Mouse (Mus musculus) adrenal gland (tissue): ENCODE measurements around the gene Fzr1.

ENCODE experiments used
- intact Hi-C: fragments of 180-260 bp; cut with DNase I; formaldehyde crosslinking; loops from one replicate; pipeline ENCODE4 v1.15.1; 2025

Gene Fzr1

DNA sequence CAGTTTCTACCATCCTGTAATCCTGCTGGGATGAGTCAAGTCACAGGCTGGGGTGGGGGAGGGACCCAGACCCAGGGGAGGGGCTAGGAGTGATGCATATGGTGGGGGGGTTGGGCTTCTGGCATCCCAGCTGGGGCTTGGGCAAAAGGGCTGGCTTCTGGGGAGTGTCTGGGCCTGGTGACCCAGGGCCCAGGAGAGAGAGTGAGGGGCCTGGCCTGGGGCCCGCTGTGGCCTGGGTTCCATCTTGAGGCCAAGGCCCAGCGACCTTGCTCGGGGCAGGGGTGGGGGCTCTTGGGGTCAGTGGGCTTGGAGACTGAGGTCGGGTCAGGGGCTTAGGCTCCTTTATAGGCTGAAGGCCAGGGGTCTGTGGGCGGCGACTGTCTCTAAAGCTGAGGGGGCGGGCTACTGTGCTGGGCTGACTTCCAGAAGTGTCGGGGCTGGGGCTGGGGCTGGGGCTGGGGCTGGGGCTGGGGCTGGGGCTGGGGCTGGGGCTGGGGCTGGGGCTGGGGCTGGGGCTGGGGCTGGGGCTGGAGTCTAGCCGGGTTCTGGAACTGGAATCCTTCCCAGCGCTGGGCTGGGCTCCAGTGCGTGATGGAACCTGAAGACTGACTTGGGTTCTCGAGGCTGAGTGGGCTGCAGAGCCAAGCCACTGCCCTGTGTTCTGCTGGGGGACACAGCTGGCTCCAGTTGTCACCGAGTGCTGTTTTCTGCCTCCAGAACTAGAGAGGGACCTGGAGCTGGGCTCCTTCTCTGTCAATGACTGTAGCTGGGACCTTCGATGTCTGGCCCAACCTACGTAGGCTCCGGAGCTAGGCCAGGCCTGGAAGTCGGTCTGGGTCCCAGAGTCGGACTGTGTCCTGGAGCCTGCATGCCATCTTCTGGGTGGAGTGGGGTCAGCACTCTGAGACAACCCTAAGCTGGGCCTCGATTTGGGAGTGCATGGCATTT, 42.6 kb downstream of the Fzr1 start:
- intact Hi-C loops, result no loop called here

- intact Hi-C loops, result no loop called here
These were observed 44.0 kb downstream of the Fzr1 start for GRCm38 (mm10) chr10:81334324-81334723.

- intact Hi-C loops, result no loop called here
These were observed 46.0 kb downstream of the Fzr1 start for GRCm38 (mm10) chr10:81332277-81332676.

DNA sequence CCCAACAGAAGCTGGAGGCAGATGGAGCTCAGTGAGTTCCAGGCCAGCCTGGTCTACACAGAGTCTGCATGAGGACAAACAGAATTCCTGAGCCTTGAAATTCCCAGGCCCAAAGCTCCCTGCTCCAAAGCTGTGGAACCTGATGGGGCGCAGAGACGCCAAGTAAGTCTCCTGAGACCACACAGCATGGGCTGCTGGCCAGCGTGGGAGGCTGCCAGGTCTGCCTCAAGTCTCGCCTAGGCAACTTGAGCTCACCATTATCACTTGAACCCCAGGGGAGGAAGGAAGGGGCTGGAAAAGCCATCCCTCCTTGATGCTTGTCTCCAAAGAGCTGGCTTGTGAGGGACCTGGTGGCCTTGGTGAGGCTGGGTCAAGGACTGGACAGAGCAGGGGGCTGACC, 48.3 kb downstream of the Fzr1 start:
- intact Hi-C loops, result no loop called here

- intact Hi-C loops, result no loop called here
These were observed 48.9 kb downstream of the Fzr1 start for GRCm38 (mm10) chr10:81329194-81329975.

DNA sequence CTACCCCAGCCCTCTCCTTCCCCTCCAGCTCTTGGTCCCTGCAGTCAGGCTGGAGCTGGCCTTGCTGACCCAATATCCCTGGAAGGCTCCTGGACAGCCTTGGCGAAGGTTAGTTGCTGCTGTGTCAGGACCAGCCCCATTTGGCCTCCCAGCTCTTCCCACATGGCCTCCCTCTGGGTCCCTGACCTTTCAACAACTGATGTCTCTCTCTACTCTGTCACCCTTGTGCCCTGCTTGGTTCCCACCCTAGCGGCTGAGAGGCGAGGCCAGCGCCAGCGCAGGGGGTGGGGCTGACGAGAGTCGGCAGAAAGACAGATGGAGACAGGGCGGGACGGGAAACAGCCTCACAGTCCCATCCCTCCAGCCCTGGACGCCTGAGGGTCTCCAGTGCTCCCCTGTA, 49.9 kb downstream of the Fzr1 start, which contains the start of gene Tbxa2r:
Gene Tbxa2r (plus strand): TSS at position 346 of the 400 bp plus-strand sequence.
- intact Hi-C loops, result no loop called here

DNA sequence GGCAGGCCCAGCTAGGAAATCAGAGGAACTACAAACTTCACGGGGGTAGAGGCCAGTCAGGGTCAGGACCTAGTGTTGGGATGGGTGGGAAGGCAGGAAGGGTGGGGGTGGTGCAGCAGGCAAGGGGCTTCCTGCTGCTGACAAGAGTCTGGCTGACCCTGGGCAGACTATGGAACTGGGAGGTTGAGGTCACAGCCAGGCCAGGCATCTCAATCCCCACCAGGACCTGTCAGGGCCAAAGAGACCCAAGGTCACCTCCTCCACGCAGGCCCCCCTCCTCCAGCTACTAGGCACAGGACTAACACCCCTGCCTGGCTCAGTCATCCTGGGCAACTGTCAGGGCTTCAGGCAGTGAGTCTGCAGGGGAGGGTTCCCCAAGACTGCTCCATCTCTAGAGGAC, 50.4 kb downstream of the Fzr1 start:
- intact Hi-C loops, result no loop called here

DNA sequence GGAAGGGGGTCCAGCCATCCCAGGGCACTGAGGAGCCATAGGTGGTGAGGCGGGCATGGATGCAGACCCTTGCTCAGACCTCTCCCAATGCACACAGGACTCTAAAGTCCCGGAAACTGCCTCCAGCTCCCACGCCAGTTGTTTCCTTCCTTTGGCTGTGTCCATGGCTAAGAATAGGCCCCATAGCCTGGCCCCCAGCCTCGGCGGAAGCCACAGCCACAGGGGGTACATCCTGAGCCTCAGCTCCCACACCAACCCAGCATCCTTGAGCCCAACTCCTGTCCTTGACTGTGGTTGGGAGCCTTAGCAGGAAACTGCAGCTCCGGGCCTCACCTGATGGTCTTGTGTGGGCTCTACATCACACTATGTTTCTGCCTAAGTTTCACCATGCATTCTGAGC, 51.5 kb downstream of the Fzr1 start:
- intact Hi-C loops, result no loop called here

DNA sequence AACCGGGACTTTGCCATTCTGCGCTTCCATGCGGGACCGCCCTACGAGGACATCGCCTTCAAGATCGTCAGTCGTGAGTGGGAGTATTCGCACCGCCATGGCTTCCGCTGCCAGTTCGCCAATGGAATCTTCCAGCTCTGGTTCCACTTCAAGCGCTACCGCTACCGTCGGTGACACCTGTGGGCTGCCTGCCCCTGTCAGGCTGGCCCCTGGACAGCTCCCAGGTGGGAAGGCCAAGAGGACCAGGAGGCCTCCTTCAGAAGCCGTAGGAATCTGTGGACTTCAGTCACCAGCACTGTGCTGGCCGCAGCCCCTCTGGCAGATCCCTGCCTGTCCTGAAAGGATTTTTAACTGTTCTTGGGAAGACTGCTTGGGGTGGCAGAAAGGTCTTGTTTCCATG, 52.5 kb downstream of the Fzr1 start:
- intact Hi-C loops, result no loop called here

- intact Hi-C loops, result no loop called here
These were observed 53.1 kb downstream of the Fzr1 start for GRCm38 (mm10) chr10:81325176-81325575.

GRCm38 (mm10) chr10:81323791-81324530, 54.4 kb downstream of the Fzr1 start:
- intact Hi-C loops, result no loop called here

GRCm38 (mm10) chr10:81323141-81323775, 55.1 kb downstream of the Fzr1 start:
- intact Hi-C loops, result no loop called here

DNA sequence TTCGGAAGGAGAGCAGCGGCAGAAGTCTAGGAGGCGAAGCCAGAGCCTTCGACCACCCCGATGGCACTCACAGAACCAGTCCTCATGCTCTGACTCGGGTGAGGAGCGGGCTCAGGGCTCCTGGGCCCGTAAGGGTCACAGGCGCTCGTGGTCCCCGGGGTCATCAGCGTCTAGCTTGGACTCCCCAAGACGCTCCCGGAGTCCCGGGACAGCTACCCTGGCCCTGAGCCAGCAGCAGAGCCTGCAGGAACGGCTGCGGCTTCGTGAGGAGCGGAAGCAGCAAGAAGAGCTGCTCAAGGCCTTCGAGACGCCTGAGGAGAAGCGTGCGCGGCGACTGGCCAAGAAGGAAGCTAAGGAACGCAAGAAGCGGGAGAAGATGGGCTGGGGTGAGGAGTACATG, 55.9 kb downstream of the Fzr1 start:
- intact Hi-C loops, result no loop called here

DNA sequence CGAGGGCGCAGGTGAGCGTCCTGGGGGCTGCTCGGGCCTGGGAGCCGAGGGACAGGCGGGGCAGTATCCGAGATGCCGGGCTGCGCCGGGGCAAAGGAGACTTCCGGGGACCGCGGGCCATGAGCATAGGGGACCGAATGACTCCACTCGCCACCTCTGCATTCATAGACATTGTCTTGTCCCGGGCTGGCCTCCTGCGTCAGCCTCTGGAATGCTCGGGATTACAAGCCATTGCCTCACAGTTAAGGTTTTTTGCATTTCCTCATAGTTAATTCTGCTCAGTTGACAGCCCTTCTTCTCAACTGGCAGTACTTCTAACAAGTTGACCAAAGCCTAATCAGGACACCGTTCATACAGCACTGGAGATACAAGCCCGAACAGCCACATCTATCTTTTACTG, 56.9 kb downstream of the Fzr1 start:
- intact Hi-C loops, result no loop called here

GRCm38 (mm10) chr10:81320550-81321347, 57.6 kb downstream of the Fzr1 start, which contains the start of gene Cactin:
Gene Cactin (plus strand): TSS chr10:81321103.
- intact Hi-C loops, result no loop called here

DNA sequence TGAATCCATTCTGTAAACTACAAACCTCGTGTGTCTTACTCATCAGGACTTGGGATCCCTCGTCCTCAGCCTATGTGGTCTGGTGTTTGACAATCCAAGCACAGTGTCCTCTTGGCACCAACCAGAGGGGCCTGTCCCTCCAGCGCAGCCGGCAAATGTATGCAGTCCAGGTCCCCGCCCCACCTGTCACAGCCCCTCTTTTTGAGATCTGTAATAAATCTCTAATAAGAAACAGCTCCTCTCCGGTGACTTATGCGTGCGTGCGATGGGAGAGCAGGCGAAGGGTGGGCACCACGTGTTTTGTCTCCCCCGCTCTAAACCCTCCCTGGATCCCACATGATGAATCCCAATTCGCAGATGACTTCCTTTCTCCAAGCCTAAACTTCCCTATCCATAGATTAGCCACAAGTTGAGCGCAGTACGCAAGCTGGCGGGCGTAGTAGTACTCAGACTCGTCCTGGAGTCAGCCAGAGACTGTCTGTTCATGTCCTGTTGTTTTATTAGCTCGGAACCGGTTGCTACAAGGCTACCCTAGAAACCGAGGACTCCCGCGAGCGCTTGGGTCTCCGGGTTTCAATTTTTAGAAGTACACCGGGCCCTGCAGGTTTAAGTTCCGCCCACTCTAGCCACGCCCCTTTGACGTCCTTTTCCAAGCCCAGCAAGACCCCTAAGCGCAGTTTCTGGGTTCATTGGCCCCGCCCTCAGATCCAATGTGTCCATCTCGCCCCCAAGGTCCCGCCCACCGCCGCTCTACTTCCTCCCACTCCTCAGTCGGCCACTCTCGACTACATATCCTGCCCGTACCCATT, 58.4 kb downstream of the Fzr1 start:
- intact Hi-C loops, result no loop called here

DNA sequence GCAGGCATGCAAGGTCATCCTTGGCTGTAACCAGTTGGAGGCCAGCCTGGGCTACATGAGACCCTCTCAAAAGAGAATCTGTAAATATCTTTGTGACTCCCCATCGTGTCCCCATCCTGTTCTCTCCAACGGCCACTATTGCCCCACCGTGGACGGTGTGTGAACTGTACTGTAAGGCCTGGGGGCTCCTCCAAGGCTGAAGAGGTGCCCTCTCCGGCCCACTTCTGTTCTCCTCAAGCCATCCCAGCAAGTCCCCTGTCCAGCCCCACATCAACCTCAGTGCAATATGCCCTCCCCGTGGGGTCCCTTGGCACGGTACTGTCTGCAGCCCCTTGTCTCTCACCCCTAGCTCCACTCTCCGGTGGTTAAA, 59.0 kb downstream of the Fzr1 start:
- intact Hi-C loops, result no loop called here

- intact Hi-C loops, result no loop called here
These were observed 59.6 kb downstream of the Fzr1 start for GRCm38 (mm10) chr10:81318589-81319329.

- intact Hi-C loops, result no loop called here
These were observed 61.0 kb downstream of the Fzr1 start for GRCm38 (mm10) chr10:81317273-81317672.
